Mouse (Mus musculus): ENCODE results near the gene Vmn1r118. TPM values are rescaled to one million over a fixed set of nuclear protein-coding genes. Genes with fewer than 3 reads are reported as not detected.
"Not testable (repeated sequence)": the region's sequence is repeated elsewhere in the genome, so short reads cannot be mapped to it uniquely, and the experiment has no call there.

Vmn1r118 gene
- polyA plus RNA-seq (2011; ENCODE audit: insufficient read depth, insufficient read length, low read depth, missing spikeins) = not detected in 2 replicates

GRCm38 (mm10) chr7:20912247-20912646 is at the start of gene Vmn1r118:
TSS of gene Vmn1r118 (minus strand) at chr7:20912347.
- not testable (repeated sequence) for H3K36me3 ChIP-seq (ENCODE audit: control insufficient read depth, insufficient read depth, low read length, poor library complexity, severe bottlenecking); H3K4me1 ChIP-seq (ENCODE audit: control insufficient read depth, insufficient read depth, low read length); H3K9me3 ChIP-seq (replicated peaks; ENCODE audit: control insufficient read depth, insufficient read depth, low read length, poor library complexity, severe bottlenecking); H3K27me3 ChIP-seq (ENCODE audit: control insufficient read depth, insufficient read depth, low read length, poor library complexity, severe bottlenecking); H3K4me3 ChIP-seq (ENCODE audit: low read depth, low read length); H3K27ac ChIP-seq (ENCODE audit: insufficient read depth, low read length); H3K9ac ChIP-seq (ENCODE audit: low read depth, poor library complexity, severe bottlenecking)

GRCm38 (mm10) chr7:20884021-20884420 is 28.1 kb downstream of the Vmn1r118 start, which contains the start of gene Vmn1r117:
TSS of gene Vmn1r117 (minus strand) at chr7:20884121.
- H3K36me3 ChIP-seq (ENCODE audit: control insufficient read depth, insufficient read depth, low read length, poor library complexity, severe bottlenecking); H3K4me1 ChIP-seq (ENCODE audit: control insufficient read depth, insufficient read depth, low read length); H3K9me3 ChIP-seq (replicated peaks; ENCODE audit: control insufficient read depth, insufficient read depth, low read length, poor library complexity, severe bottlenecking); H3K9ac ChIP-seq (ENCODE audit: low read depth, poor library complexity, severe bottlenecking); H3K27ac ChIP-seq (ENCODE audit: insufficient read depth, low read length); H3K27me3 ChIP-seq (ENCODE audit: control insufficient read depth, insufficient read depth, low read length, poor library complexity, severe bottlenecking); H3K4me3 ChIP-seq (ENCODE audit: low read depth, low read length): not testable (repeated sequence)

GRCm38 (mm10) chr7:20871956-20872355 is 40.2 kb downstream of the Vmn1r118 start, which contains the start of gene Vmn1r116:
TSS of gene Vmn1r116 (plus strand) at chr7:20872256.
- H3K27me3 ChIP-seq (ENCODE audit: control insufficient read depth, insufficient read depth, low read length, poor library complexity, severe bottlenecking); H3K9me3 ChIP-seq (replicated peaks; ENCODE audit: control insufficient read depth, insufficient read depth, low read length, poor library complexity, severe bottlenecking); H3K9ac ChIP-seq (ENCODE audit: low read depth, poor library complexity, severe bottlenecking); H3K27ac ChIP-seq (ENCODE audit: insufficient read depth, low read length); H3K4me3 ChIP-seq (ENCODE audit: low read depth, low read length); H3K36me3 ChIP-seq (ENCODE audit: control insufficient read depth, insufficient read depth, low read length, poor library complexity, severe bottlenecking); H3K4me1 ChIP-seq (ENCODE audit: control insufficient read depth, insufficient read depth, low read length): not testable (repeated sequence)

Other genes with a start within 250 kb of the Vmn1r118 start
- gene Vmn1r107, start 243.4 kb downstream of the Vmn1r118 start, polyA plus RNA-seq (2011; ENCODE audit: insufficient read depth, insufficient read length, low read depth, missing spikeins) = not detected in 2 replicates
- not detected in 2 replicates for gene Vmn1r111, start 209.1 kb downstream of the Vmn1r118 start, polyA plus RNA-seq (2011; ENCODE audit: insufficient read depth, insufficient read length, low read depth, missing spikeins)
- not detected in 2 replicates for gene Gm10668, start 181.7 kb downstream of the Vmn1r118 start, polyA plus RNA-seq (2011; ENCODE audit: insufficient read depth, insufficient read length, low read depth, missing spikeins)
- not detected in 2 replicates for gene Vmn1r112, start 141.2 kb downstream of the Vmn1r118 start, polyA plus RNA-seq (2011; ENCODE audit: insufficient read depth, insufficient read length, low read depth, missing spikeins)
- not detected in 2 replicates for gene Vmn1r113, start 125.1 kb downstream of the Vmn1r118 start, polyA plus RNA-seq (2011; ENCODE audit: insufficient read depth, insufficient read length, low read depth, missing spikeins)
- not detected in 2 replicates for gene Vmn1r114, start 100.2 kb downstream of the Vmn1r118 start, polyA plus RNA-seq (2011; ENCODE audit: insufficient read depth, insufficient read length, low read depth, missing spikeins)
- not detected in 2 replicates for gene Vmn1r115, start 67.4 kb downstream of the Vmn1r118 start, polyA plus RNA-seq (2011; ENCODE audit: insufficient read depth, insufficient read length, low read depth, missing spikeins)
- not detected in 2 replicates for gene Vmn1r116, start 40.1 kb downstream of the Vmn1r118 start, polyA plus RNA-seq (2011; ENCODE audit: insufficient read depth, insufficient read length, low read depth, missing spikeins)
- not detected in 2 replicates for gene Vmn1r117, start 28.2 kb downstream of the Vmn1r118 start, polyA plus RNA-seq (2011; ENCODE audit: insufficient read depth, insufficient read length, low read depth, missing spikeins)
- not detected in 2 replicates for gene Vmn1r119, start 100.1 kb upstream of the Vmn1r118 start, polyA plus RNA-seq (2011; ENCODE audit: insufficient read depth, insufficient read length, low read depth, missing spikeins)
- not detected in 2 replicates for gene Vmn1r120, start 141.4 kb upstream of the Vmn1r118 start, polyA plus RNA-seq (2011; ENCODE audit: insufficient read depth, insufficient read length, low read depth, missing spikeins)
- not detected in 2 replicates for gene Vmn1r121, start 186.2 kb upstream of the Vmn1r118 start, polyA plus RNA-seq (2011; ENCODE audit: insufficient read depth, insufficient read length, low read depth, missing spikeins)
- gene Vmn1r122, start 221.8 kb upstream of the Vmn1r118 start, polyA plus RNA-seq (2011; ENCODE audit: insufficient read depth, insufficient read length, low read depth, missing spikeins) = not detected in 2 replicates
- gene Vmn1r123, start 249.8 kb upstream of the Vmn1r118 start, polyA plus RNA-seq (2011; ENCODE audit: insufficient read depth, insufficient read length, low read depth, missing spikeins) = not detected in 2 replicates

Data from ES-Bruce4 (cell line).